Mouse (Mus musculus): ENCODE data around the gene Gnl2. TPM values are rescaled to one million over a fixed set of nuclear protein-coding genes. Genes with fewer than 3 reads are reported as not detected.

Gnl2 gene
- total RNA-seq (2017), result 161 and 225 TPM in 2 replicates

GRCm38 (mm10) chr4:125015806-125016635, at the start of gene Gnl2:
Gene Gnl2, plus strand, starts transcription at chr4:125016585.
- peak; percentile 44 to 49; a peak in 2 of 4 replicates for ATAC-seq (replicated peaks in 1 of 2; ENCODE audit: insufficient read depth in 1 of 2, low FRiP score in 2 of 2, low TSS enrichment in 1 of 2, low read depth in 1 of 2, poor library complexity in 2 of 2, severe bottlenecking in 2 of 2)

- no peak for ATAC-seq (replicated peaks in 1 of 2; ENCODE audit: insufficient read depth in 1 of 2, low FRiP score in 2 of 2, low TSS enrichment in 1 of 2, low read depth in 1 of 2, poor library complexity in 2 of 2, severe bottlenecking in 2 of 2)
Observed at GRCm38 (mm10) chr4:124968711-124969110, 47.7 kb upstream of the Gnl2 start.

GRCm38 (mm10) chr4:124969219-124969848, 47.1 kb upstream of the Gnl2 start:
- peak; percentile 58 for ATAC-seq (replicated peaks in 1 of 2; ENCODE audit: insufficient read depth in 1 of 2, low FRiP score in 2 of 2, low TSS enrichment in 1 of 2, low read depth in 1 of 2, poor library complexity in 2 of 2, severe bottlenecking in 2 of 2)

- no peak for ATAC-seq (replicated peaks in 1 of 2; ENCODE audit: insufficient read depth in 1 of 2, low FRiP score in 2 of 2, low TSS enrichment in 1 of 2, low read depth in 1 of 2, poor library complexity in 2 of 2, severe bottlenecking in 2 of 2)
Observed at GRCm38 (mm10) chr4:124970194-124970593, 46.2 kb upstream of the Gnl2 start.

DNA sequence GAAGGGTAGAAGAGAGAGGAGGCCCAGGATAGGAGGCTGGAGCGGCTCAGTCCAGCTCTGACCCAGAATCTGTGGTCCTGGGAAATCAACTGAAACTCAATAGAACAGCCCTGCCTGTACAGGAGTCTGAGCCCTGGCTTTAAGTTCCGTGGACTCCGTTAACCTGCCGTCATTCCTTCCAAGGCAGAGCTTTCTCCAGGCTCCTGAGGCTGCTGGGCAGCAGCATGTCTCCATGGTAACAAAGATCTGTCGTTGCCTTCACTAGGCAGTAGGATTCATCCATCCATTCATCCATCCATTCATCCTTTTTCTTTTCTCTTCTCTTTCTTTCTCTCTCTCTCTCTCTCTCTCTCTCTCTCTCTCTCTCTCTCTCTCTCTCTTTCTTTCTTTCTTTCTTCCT, 45.7 kb upstream of the Gnl2 start:
- ATAC-seq (replicated peaks in 1 of 2; ENCODE audit: insufficient read depth in 1 of 2, low FRiP score in 2 of 2, low TSS enrichment in 1 of 2, low read depth in 1 of 2, poor library complexity in 2 of 2, severe bottlenecking in 2 of 2), result no peak

DNA sequence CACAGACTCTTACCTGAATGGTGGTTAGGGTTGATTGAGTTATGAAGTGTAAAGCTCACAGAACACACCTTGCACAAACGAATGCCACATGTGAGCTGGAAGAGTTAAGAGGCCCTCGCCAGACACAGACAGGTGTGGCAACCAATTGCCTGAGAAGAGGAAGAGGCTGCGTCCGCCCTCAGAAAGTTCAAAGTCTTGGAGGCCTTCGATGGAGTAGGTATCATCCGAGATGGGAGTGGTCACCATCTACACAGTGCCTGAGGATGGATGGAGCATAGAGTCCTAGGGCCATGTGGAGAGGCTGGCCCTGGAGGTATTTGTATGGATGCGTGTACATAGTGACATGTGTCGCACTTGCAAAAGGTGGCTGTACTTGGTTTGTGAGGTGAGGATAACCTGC, 45.3 kb upstream of the Gnl2 start:
- ATAC-seq (replicated peaks in 1 of 2; ENCODE audit: insufficient read depth in 1 of 2, low FRiP score in 2 of 2, low TSS enrichment in 1 of 2, low read depth in 1 of 2, poor library complexity in 2 of 2, severe bottlenecking in 2 of 2), result no peak

DNA sequence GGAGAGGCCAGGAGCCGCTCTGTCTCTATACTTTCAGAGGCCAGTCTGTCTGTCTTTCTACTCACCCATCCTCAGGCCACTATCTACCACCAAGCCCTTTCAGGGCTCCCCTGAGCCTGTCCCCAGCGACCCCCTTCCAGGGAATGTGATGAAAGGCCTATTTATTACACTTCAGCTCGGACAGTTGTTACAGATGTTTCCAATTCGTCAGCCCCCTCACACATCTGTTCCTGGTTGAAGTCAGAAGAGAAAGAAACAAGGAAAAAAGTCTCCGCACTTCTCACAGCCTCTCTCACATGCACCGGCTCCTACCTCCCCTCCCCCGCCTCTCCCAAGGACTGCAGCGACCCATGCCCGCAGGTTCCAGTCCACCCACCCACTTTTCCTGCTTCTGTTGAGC, 44.1 kb upstream of the Gnl2 start:
- no peak for ATAC-seq (replicated peaks in 1 of 2; ENCODE audit: insufficient read depth in 1 of 2, low FRiP score in 2 of 2, low TSS enrichment in 1 of 2, low read depth in 1 of 2, poor library complexity in 2 of 2, severe bottlenecking in 2 of 2)

DNA sequence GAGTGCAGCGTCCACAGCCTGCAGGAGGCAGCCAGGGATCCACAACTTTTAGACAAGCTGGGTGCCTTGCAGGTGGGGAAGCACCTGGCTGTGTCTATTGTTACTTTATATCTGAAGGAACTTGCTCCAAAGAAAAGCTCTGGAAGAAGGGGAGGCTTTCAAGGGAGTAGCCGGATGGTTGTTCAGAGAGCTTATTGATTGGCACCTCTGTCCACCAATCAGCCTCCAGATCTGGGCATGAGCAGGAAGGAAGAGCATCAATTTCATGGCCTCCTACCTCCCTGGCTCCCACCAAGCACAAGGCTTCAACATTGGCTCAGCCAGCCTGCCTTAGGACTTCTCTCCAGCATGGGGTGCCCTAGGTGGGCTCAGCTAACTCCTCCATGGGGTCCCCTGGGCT, 43.1 kb upstream of the Gnl2 start:
- ATAC-seq (replicated peaks in 1 of 2; ENCODE audit: insufficient read depth in 1 of 2, low FRiP score in 2 of 2, low TSS enrichment in 1 of 2, low read depth in 1 of 2, poor library complexity in 2 of 2, severe bottlenecking in 2 of 2), result no peak

DNA sequence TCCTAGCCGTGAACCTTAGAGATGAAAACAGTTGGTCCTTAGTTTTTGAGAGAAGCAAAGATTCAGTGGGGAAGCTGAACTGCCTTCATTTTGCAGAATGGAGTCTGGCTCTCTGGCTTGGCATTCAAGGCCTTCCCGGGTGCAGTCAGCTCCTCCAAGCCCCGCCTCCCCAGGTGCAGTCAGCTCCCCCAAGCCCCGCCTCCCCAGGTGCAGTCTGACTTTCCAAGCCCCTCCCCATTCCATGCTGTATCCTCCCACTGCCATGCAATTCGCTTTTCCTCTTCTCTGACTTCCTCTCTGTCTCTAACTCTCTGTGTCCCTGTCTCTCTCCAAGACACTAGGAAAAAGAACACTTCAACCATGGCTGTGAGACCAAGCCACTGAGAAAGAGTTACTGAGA, 38.2 kb upstream of the Gnl2 start:
- ATAC-seq (replicated peaks in 1 of 2; ENCODE audit: insufficient read depth in 1 of 2, low FRiP score in 2 of 2, low TSS enrichment in 1 of 2, low read depth in 1 of 2, poor library complexity in 2 of 2, severe bottlenecking in 2 of 2), result no peak

DNA sequence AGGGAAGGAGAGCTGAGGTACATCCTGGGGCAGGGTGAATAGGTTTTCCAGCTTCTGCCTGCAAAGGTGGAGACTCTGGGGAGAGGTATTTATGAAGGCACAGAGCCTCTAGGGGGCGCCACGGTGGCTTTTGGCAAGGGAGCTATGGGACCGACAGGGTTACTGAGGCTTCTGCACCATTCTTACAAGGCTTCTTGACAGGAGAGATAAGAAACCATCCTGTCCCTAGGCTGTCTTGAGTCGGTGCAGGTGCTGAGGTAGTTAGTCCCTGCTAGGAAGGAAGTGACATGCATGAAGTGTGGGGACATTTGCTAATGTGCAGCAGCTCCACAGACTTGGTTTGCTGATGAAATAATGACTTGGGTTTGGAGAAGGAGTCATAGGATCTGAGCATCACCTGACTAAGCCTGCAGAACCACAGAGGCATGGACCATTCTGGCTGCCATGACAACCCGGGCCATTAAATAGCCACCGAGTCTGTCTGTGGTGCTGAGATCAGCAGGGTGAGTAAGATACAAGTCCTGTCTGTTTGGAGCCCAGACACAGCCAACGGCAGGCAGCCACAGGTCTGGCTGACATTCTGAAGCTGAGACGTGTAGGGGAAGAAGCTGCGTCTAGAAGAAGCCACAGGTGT, 32.4 kb upstream of the Gnl2 start:
- ATAC-seq (replicated peaks in 1 of 2; ENCODE audit: insufficient read depth in 1 of 2, low FRiP score in 2 of 2, low TSS enrichment in 1 of 2, low read depth in 1 of 2, poor library complexity in 2 of 2, severe bottlenecking in 2 of 2), result peak; percentile 50 to 54

GRCm38 (mm10) chr4:124984871-124985670, 31.3 kb upstream of the Gnl2 start:
- ATAC-seq (replicated peaks in 1 of 2; ENCODE audit: insufficient read depth in 1 of 2, low FRiP score in 2 of 2, low TSS enrichment in 1 of 2, low read depth in 1 of 2, poor library complexity in 2 of 2, severe bottlenecking in 2 of 2), result no peak

DNA sequence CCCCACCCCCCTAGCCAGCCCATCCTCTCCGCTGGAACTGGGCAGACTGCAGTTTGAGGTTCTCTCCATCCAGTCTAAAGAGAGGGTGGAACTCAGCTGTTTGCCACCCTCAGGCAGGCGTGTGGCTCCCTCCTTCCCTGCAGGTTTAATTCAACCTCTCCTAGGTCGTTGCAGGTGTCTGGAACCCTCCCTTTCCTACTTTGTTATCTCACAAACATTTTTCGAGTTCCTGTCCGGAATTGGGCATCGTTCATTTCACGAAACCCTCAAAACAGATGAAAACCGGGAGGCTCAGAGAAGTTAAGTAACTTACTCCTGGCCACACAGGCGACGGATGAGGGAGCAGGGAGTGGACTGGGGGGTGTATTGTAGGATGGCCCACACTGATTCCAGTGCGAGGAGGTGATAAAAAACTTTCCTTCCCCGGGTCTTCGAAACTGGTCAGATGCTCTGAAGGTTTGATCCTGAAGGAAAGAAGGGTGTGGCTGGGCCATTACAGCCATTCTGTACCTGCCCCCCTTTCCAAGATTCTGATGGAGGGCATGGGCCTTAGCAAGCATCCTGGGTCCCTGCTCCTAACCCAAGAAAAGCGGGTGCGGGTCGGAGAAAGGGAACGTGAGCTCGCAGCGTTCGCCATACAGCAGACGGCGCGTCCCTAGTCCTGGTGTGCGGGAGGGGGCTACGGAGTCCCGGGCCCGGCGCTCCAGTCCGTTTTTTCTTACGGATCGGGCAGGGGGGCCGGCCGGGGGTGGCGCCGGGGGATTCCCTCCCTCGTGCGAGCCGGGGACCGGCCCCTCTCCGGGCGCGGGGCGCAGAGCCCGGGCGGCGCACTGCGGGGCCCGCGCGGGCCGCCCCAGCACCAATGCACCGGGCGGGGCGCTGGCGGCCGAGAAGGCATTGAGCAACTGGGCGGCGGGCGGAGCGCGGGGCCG, 30.4 kb upstream of the Gnl2 start, which contains the start of gene Rspo1:
TSS of gene Rspo1 (plus strand) at position 760 of the 932 bp plus-strand sequence.
- no peak for ATAC-seq (replicated peaks in 1 of 2; ENCODE audit: insufficient read depth in 1 of 2, low FRiP score in 2 of 2, low TSS enrichment in 1 of 2, low read depth in 1 of 2, poor library complexity in 2 of 2, severe bottlenecking in 2 of 2)

DNA sequence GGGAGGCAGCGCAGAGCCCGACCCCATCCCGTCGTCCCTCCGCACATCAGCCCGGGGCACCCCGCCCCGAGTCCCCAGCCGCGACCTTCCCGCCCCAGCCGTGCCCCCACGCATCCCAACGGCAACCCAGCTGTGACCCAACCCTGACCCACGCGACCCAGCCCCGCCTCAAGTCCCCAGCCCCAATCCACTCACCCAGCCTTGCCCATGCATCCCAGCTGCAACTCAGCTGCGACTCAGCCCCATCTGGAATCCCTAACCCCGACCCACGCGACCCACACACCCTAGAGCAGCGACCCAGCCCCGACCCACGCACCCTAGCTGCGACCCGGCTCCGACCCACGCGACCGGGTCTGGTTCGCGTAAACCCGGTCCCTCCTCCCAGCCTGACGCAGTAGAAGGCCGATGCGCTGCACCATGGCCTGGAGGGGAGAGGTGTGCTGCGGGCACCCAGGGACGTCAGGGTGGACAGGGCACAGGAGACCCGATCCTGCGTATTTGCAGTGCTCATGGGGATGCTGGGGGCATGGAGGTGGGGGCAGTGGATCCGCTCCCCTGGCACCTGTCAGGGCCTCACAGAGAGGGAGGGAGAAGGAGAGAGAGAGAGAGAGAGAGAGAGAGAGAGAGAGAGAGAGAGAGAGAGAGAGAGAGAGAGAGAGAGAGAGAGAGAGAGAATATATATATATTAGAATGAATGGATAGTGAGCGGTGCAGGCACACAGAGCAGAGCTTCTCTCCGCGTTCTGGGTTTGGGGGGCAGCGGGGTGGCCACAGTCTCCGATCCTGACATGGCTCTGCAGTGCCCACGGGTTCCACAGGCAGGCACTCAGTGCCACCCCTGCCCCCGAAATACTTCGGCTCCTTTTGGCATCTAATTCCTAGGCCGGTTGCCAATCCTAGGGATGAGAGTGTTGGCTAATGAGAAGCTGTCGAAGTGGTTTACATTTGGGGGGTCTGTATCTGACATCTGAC, 29.4 kb upstream of the Gnl2 start:
- no peak for ATAC-seq (replicated peaks in 1 of 2; ENCODE audit: insufficient read depth in 1 of 2, low FRiP score in 2 of 2, low TSS enrichment in 1 of 2, low read depth in 1 of 2, poor library complexity in 2 of 2, severe bottlenecking in 2 of 2)

DNA sequence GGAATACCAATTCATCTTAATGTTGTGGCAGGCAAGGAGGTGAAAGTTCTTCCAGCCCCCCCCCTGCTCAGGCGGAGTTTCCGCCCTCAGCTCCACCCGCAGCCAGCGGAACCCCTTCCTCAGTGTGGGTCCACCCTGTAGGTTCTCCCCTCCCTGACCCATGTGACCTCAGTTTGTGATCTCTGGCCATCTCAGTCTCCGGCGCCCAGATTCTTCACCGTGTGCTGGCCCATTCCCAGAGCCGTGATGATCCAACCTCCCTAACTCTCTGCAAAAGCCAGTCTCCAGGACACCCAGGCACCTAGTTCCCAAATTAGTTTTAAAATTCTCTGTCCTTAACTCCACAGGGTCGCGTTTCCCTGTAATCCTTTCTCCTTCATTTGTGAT, 28.7 kb upstream of the Gnl2 start:
- no peak for ATAC-seq (replicated peaks in 1 of 2; ENCODE audit: insufficient read depth in 1 of 2, low FRiP score in 2 of 2, low TSS enrichment in 1 of 2, low read depth in 1 of 2, poor library complexity in 2 of 2, severe bottlenecking in 2 of 2)

GRCm38 (mm10) chr4:124988382-124988781, 28.0 kb upstream of the Gnl2 start:
- no peak for ATAC-seq (replicated peaks in 1 of 2; ENCODE audit: insufficient read depth in 1 of 2, low FRiP score in 2 of 2, low TSS enrichment in 1 of 2, low read depth in 1 of 2, poor library complexity in 2 of 2, severe bottlenecking in 2 of 2)

All from hematopoietic stem cell, adult 5-6 weeks (primary cell).